Mouse (Mus musculus): Measurements from ENCODE around the gene Lims1. TPM values are rescaled to one million over a fixed set of nuclear protein-coding genes. Genes with fewer than 3 reads are reported as not detected.

Gene Lims1
- polyA plus RNA-seq, 1 experiment from 2014 or later: 160 TPM

DNA sequence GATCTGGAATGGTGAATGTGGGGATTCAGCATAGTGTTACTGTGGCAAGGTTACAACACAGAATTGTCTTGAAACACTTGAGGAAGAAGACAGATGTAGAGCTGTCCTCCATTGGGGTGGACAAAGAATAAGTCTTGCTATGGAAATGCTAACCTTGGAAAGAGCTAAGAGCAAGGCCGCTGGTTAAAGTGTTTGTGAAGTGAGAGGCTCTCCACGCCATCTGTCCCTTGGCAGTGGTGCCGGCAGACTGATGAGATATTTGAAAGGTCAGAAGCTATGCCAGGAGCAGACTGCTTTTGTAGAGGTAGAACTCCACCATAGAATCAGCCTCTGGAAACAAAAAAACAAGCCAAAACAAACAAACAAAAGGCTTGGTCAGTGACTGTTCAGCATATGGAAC, 73.3 kb downstream of the Lims1 start:
- 20% methylated on average over 3 of the region's 3 CpGs for whole genome bisulfite sequencing
- peak overlapping the region; percentile 95 for H3K27ac ChIP-seq (ENCODE audit: poor library complexity, severe bottlenecking)
- H3K4me2 ChIP-seq: peak overlapping the region; percentile 64
- ATAC-seq (ENCODE audit: insufficient number of reproducible peaks, low FRiP score): no peak
- peaks cover 21% of the 10 kb centered on the region for H3K36me3 ChIP-seq
- H3K27me3 ChIP-seq (replicated peaks): no peaks in the 10 kb centered on the region
- H3K4me1 ChIP-seq (replicated peaks): peaks cover 62% of the 10 kb centered on the region
- peak overlapping the region; percentile 67 for H3K9ac ChIP-seq
- H3K9me3 ChIP-seq (replicated peaks): no peaks in the 10 kb centered on the region
- peak overlapping the region; percentile 35 for H3K4me3 ChIP-seq

DNA sequence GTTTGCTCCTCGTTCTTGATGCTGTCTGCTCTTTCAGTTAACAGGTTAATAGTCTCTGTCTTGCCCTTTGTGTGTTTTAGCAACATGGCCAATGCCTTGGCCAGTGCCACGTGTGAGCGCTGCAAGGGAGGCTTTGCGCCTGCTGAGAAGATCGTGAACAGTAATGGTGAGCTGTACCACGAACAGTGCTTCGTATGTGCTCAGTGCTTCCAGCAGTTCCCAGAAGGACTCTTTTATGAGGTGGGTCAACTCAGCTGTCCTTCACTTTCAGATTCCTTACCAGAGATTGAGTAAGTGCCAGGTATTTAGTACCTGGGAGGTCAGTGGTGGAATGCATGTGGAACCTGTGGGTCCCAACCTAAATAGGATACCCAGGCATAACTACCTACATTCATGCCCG, 75.7 kb downstream of the Lims1 start:
- Histone ChIP-seq H3K4me1 (replicated peaks) (peaks cover 58% of the 10 kb centered on the region), H3K9ac (no peak overlapping the region), H3K4me2 (no peak overlapping the region), H3K36me3 (peaks cover 36% of the 10 kb centered on the region), H3K4me3 (no peak overlapping the region), H3K9me3 (replicated peaks) (no peaks in the 10 kb centered on the region), H3K27ac (ENCODE audit: poor library complexity, severe bottlenecking) (no peak overlapping the region), H3K27me3 (replicated peaks) (no peaks in the 10 kb centered on the region)
- 91% methylated on average over 8 of the region's 8 CpGs for WGBS
- ATAC-seq (ENCODE audit: insufficient number of reproducible peaks, low FRiP score): no peak

DNA sequence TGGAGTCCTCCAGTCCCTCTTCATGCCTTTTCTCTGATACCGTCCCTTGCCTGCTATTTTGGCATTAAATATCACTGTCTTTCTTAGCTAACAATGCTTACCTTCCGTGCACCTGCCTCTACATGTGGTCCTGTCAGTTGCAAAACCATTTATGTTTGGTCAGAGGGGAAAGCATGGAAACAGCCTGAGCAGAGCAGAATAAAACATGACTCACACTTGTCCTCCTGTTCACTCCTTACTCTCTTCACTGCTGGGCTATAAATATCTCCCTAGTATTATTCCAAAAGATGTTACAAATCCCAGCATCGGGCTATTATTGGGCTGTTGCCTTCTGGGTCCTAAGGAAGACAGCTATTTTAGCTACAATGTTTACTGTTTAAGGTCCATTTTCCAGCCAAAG, 78.6 kb downstream of the Lims1 start:
- H3K36me3 ChIP-seq: peaks cover 43% of the 10 kb centered on the region
- peak overlapping the region; percentile 46 for H3K4me2 ChIP-seq
- no peaks in the 10 kb centered on the region for H3K9me3 ChIP-seq (replicated peaks)
- peak overlapping the region; percentile 88 for H3K27ac ChIP-seq (ENCODE audit: poor library complexity, severe bottlenecking)
- peaks cover 61% of the 10 kb centered on the region for H3K4me1 ChIP-seq (replicated peaks)
- 55% methylated on average over 3 of the region's 3 CpGs for WGBS
- ATAC-seq (ENCODE audit: insufficient number of reproducible peaks, low FRiP score): no peak
- H3K4me3 ChIP-seq: no peak overlapping the region
- H3K27me3 ChIP-seq (replicated peaks): no peaks in the 10 kb centered on the region
- no peak overlapping the region for H3K9ac ChIP-seq

DNA sequence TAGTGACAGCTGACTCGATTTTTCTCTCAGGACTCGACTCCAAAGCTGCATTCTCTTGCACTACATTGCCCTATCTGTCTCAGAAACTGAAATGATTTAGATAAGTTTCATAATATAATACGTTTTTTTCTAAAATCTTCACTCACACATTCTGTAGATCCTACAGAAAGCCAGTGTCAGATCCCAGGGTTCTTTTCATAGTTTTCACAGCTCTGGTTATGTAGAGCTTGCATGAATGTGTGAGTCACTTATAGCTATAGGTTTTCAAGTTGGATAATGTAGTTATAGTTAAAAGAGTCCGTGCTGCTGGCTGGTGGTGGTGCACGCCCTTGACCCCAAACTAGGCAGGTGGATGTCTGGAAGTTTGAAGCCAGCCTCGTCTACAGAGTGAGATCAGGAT, 81.4 kb downstream of the Lims1 start:
- no peak for ATAC-seq (ENCODE audit: insufficient number of reproducible peaks, low FRiP score)
- Histone ChIP-seq H3K27ac (ENCODE audit: poor library complexity, severe bottlenecking) (peak overlapping the region; percentile 82), H3K27me3 (replicated peaks) (no peaks in the 10 kb centered on the region), H3K9ac (no peak overlapping the region), H3K36me3 (peaks cover 59% of the 10 kb centered on the region), H3K9me3 (replicated peaks) (no peaks in the 10 kb centered on the region), H3K4me2 (no peak overlapping the region), H3K4me3 (no peak overlapping the region), H3K4me1 (replicated peaks) (peaks cover 48% of the 10 kb centered on the region)
- 67% methylated on average over 6 of the region's 6 CpGs for WGBS

DNA sequence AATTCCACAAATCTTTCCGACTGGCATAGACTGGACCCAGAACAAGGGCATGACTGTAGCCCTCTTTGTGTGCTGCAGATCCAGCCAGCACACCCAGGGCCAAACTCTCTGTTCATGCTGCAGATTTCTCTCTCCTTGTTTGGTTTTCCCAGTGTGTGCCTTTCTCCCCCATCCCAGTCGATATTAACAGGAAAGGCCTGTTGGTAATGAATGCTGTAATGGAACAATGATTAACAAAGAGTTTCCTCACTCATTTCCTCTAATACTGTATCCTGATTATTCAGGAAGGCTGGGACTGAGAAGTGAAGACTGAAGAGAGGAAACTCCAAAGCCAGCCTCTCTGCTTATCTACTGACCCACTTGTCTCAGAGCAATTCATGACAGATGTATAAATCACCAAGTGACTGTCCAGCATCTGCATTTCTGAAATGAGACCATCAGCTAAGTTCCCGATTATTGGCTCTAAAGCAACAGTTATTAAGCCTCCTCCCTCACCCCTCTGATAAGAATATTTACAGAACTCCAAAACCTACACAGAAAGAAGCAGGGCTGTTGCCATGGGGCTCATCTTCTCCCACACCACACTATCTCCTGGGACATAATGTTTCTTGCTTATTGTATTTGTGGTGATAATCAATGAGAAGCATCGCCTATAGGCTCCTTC, 82.2 kb downstream of the Lims1 start:
- 40% methylated on average over 4 of the region's 4 CpGs for WGBS
- Histone ChIP-seq H3K9me3 (replicated peaks) (no peaks in the 10 kb centered on the region), H3K4me1 (replicated peaks) (peaks cover 48% of the 10 kb centered on the region), H3K4me3 (no peak overlapping the region), H3K4me2 (peak overlapping the region; percentile 17; the same call in 1 of the 2 replicates), H3K9ac (no peak overlapping the region), H3K36me3 (peaks cover 66% of the 10 kb centered on the region), H3K27ac (ENCODE audit: poor library complexity, severe bottlenecking) (peak overlapping the region; percentile 82), H3K27me3 (replicated peaks) (no peaks in the 10 kb centered on the region)
- ATAC-seq (ENCODE audit: insufficient number of reproducible peaks, low FRiP score): peak; percentile 85

DNA sequence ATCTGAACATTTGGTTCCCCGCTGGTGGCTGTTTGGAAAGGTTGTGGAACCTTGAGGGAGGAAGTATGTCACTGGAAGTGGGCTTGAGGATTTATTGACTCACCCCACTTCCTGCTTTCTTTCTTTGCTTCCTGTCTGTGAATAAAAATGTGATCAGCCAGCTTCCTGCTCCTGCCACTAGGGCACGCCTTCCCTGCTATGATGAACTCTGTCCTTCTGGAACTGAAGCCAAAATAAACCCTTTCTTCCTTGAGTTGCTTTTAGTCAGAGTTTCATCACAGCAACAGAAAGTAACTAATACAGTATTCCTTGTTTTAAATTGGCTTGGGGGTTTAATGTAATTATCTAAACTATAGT, 82.7 kb downstream of the Lims1 start:
- WGBS: 55% methylated on average over 2 of the region's 2 CpGs
- Histone ChIP-seq H3K9ac (no peak overlapping the region), H3K4me3 (no peak overlapping the region), H3K27ac (ENCODE audit: poor library complexity, severe bottlenecking) (peak overlapping the region; percentile 82), H3K27me3 (replicated peaks) (no peaks in the 10 kb centered on the region), H3K36me3 (peaks cover 69% of the 10 kb centered on the region), H3K4me1 (replicated peaks) (peaks cover 46% of the 10 kb centered on the region), H3K4me2 (no peak overlapping the region), H3K9me3 (replicated peaks) (no peaks in the 10 kb centered on the region)
- peak; percentile 24; the same call in 1 of the 2 replicates for ATAC-seq (ENCODE audit: insufficient number of reproducible peaks, low FRiP score)

DNA sequence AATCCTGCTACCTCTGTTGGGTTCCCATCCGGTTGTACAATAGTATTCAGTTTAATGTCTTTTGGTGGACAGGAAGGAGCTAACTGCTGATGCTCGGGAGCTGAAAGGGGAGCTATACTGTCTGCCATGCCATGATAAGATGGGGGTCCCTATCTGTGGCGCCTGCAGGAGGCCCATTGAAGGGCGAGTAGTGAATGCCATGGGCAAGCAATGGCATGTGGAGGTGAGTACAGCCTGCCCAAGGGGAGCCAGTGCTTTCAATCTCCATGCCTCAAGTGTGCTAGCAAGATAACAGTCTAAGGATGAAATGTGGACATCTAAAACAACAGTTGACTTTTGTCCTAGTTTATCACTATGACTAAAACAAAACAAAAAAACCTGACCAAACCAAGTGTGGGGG, 89.1 kb downstream of the Lims1 start:
- H3K27ac ChIP-seq (ENCODE audit: poor library complexity, severe bottlenecking): no peak overlapping the region
- no peak overlapping the region for H3K4me3 ChIP-seq
- peaks cover 91% of the 10 kb centered on the region for H3K36me3 ChIP-seq
- no peak overlapping the region for H3K9ac ChIP-seq
- no peak; the same call in 1 of the 2 replicates for ATAC-seq (ENCODE audit: insufficient number of reproducible peaks, low FRiP score)
- H3K9me3 ChIP-seq (replicated peaks): no peaks in the 10 kb centered on the region
- H3K27me3 ChIP-seq (replicated peaks): no peaks in the 10 kb centered on the region
- no peaks in the 10 kb centered on the region for H3K4me1 ChIP-seq (replicated peaks)
- no peak overlapping the region for H3K4me2 ChIP-seq
- 75% methylated on average over 4 of the region's 4 CpGs for WGBS

DNA sequence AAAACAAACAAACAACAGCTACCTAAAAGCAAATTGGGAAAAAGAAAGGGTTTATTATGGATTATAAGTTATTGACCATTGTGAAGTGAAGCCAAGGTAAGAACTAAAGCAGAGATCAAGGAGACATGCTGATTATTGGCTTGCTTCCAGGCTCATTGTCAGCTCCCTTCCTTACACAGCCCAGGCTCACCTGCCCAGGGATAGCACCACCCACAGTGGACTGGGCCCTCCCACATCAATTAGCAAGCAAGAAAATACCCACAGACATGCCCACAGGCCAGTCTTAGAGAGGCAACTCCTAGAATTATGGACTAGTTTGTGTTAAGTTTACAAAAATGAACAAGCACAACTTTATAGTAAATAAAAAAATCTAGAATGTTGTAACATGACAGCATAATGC, 89.6 kb downstream of the Lims1 start:
- H3K4me2 ChIP-seq: no peak overlapping the region
- no peak overlapping the region for H3K9ac ChIP-seq
- no peaks in the 10 kb centered on the region for H3K9me3 ChIP-seq (replicated peaks)
- no peak overlapping the region for H3K4me3 ChIP-seq
- H3K4me1 ChIP-seq (replicated peaks): no peaks in the 10 kb centered on the region
- no peak overlapping the region for H3K27ac ChIP-seq (ENCODE audit: poor library complexity, severe bottlenecking)
- peaks cover 90% of the 10 kb centered on the region for H3K36me3 ChIP-seq
- H3K27me3 ChIP-seq (replicated peaks): no peaks in the 10 kb centered on the region
- ATAC-seq (ENCODE audit: insufficient number of reproducible peaks, low FRiP score): no peak

DNA sequence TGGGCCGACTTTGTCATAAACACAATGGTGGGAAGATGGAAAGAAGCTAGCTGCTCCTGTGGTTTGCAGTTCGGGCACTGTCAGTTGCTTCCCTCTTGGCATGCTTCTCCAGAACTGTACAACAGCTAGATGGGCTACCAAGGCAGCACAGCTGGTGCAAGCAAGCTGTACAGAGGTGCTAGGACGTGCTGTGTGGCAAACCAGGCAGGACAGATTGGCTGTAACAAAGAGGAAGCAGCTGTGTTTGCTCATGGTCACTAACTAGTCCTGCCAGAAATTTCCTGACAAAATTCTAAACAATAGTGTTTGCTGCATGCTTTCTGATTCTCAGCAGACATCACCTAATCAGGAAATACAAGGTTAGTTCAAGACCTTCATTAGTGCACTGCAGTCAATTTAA, 93.4 kb downstream of the Lims1 start:
- ATAC-seq (ENCODE audit: insufficient number of reproducible peaks, low FRiP score): peak; percentile 48; the same call in 1 of the 2 replicates
- Histone ChIP-seq H3K27ac (ENCODE audit: poor library complexity, severe bottlenecking) (no peak overlapping the region), H3K4me3 (no peak overlapping the region), H3K9me3 (replicated peaks) (no peaks in the 10 kb centered on the region), H3K4me1 (replicated peaks) (no peaks in the 10 kb centered on the region), H3K36me3 (peaks cover 76% of the 10 kb centered on the region), H3K4me2 (no peak overlapping the region), H3K9ac (no peak overlapping the region), H3K27me3 (replicated peaks) (no peaks in the 10 kb centered on the region)
- 78% methylated on average over 3 of the region's 3 CpGs for WGBS

DNA sequence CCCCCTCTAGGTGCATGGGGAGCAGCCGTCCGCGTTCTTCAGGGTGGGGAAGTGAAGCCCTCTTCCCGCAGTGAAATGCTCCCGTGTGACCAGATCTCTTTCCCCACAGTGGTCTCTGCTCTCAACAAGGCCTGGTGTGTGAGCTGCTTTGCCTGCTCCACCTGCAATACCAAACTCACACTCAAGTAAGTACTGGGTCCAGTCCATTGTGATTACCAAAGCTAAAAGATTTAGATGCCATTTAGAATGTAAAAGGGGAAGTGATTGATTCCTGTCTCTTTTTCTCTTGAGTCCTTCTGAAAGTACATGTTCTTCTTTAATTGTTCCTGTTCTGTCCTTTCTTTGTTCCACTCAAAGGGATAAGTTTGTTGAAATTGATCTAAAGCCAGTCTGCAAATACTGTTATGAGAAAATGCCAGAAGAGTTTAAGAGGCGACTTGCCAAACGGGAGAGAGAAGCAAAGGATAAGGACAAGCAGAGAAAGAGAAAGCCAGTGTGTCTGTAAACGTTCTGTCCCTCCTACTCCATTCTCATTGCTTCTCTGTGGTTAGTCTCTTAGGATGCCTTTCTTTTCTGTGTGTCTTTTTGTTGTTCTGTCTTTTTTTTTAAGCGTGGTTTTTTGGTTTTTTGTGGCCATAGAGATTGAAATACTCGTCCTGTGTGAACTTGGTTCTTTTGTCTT, 95.2 kb downstream of the Lims1 start:
- Histone ChIP-seq H3K4me3 (no peak overlapping the region), H3K36me3 (peaks cover 72% of the 10 kb centered on the region), H3K9ac (no peak overlapping the region), H3K4me2 (no peak overlapping the region), H3K27me3 (replicated peaks) (no peaks in the 10 kb centered on the region), H3K9me3 (replicated peaks) (no peaks in the 10 kb centered on the region), H3K4me1 (replicated peaks) (no peaks in the 10 kb centered on the region), H3K27ac (ENCODE audit: poor library complexity, severe bottlenecking) (no peak overlapping the region)
- no peak for ATAC-seq (ENCODE audit: insufficient number of reproducible peaks, low FRiP score)
- WGBS: 89% methylated on average over 10 of the region's 10 CpGs

DNA sequence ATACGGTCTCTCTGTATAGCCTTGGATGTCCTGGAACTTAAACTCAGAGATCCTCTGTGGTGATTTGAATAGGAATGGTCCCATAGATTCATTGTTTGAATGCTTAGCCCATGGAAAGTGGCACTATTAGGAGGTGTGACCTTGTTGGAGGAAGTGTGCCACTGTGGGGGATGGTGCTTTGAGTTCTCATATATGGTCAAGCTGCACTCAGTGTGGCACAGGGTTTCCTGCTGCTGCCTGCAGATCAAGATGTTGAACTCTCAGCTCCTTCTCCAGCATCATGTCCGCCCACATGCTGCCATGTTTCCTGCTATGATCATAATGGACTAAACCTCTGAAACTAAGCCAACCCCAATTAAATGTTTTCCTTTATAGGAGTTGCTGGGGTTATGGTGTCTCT, 104.7 kb downstream of the Lims1 start:
- WGBS: 91% methylated on average over 2 of the region's 2 CpGs
- Histone ChIP-seq H3K4me3 (no peak overlapping the region), H3K27me3 (replicated peaks) (no peaks in the 10 kb centered on the region), H3K9ac (no peak overlapping the region), H3K36me3 (peaks cover 31% of the 10 kb centered on the region), H3K9me3 (replicated peaks) (no peaks in the 10 kb centered on the region), H3K27ac (ENCODE audit: poor library complexity, severe bottlenecking) (no peak overlapping the region), H3K4me2 (no peak overlapping the region), H3K4me1 (replicated peaks) (no peaks in the 10 kb centered on the region)
- no peak for ATAC-seq (ENCODE audit: insufficient number of reproducible peaks, low FRiP score)

DNA sequence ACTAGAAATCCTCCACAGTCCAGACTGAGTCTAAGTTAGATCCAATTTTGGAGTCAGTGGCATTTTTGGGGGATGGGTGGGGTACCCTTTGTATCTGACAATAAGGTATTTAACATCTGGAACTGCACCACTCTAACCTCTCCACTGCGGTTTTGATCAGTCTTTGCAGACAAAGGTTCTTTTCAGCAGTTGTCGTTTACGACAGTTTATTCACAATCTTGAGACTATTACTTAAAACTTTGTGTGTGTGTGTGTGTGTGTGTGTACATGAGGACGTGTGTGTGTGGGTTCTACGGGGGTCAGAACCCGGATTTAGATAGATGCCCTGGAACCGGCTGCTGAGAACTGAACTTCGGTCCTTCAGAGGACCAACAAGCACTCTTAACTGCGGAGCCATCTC, 122.6 kb downstream of the Lims1 start:
- H3K9me3 ChIP-seq (replicated peaks): no peaks in the 10 kb centered on the region
- H3K9ac ChIP-seq: peak overlapping the region; percentile 75
- H3K4me1 ChIP-seq (replicated peaks): peaks cover 9% of the 10 kb centered on the region
- no peak for ATAC-seq (ENCODE audit: insufficient number of reproducible peaks, low FRiP score)
- peak overlapping the region; percentile 99 for H3K4me3 ChIP-seq
- WGBS: 21% methylated on average over 9 of the region's 9 CpGs
- H3K27me3 ChIP-seq (replicated peaks): no peaks in the 10 kb centered on the region
- peak overlapping the region; percentile 96 for H3K27ac ChIP-seq (ENCODE audit: poor library complexity, severe bottlenecking)
- H3K36me3 ChIP-seq: no peaks in the 10 kb centered on the region
- H3K4me2 ChIP-seq: peak overlapping the region; percentile 63
